Mouse (Mus musculus) hematopoietic stem cell, adult 5-6 weeks (primary cell): ENCODE results near the gene Sgcd. TPM values are rescaled to one million over a fixed set of nuclear protein-coding genes. Genes with fewer than 3 reads are reported as not detected.

Experiments used
- ATAC-seq, 2 experiments: fragments of 125-278 bp in 1 of 2; replicated peaks in 1 of 2; 2 replicates each; pipeline ENCODE4 v1.8.0; 2016 to 2017; ENCODE audit warnings: inconsistent platforms in 2 of 2, mild to moderate bottlenecking in 2 of 2, moderate number of reproducible peaks in 2 of 2, low read depth in 1 of 2, moderate TSS enrichment in 1 of 2; ENCODE audit not compliant: low FRiP score in 2 of 2, poor library complexity in 2 of 2, severe bottlenecking in 2 of 2, insufficient read depth in 1 of 2, low TSS enrichment in 1 of 2
- total RNA-seq: library from RNA; stranded (forward); fragments of 172-1452, 232-1000 nt; gene quantifications from 2 replicates; pipeline ENCODE4 v1.2.3, GENCODE M21; 2017

The Sgcd gene
- total RNA-seq, 1 experiment from 2014 or later, result not detected

- ATAC-seq, result no peak
Measured at GRCm38 (mm10) chr11:46846661-46847060, 1142.1 kb downstream of the Sgcd start.
